Mouse (Mus musculus): ENCODE data around the gene BC107364. TPM values are rescaled to one million over a fixed set of nuclear protein-coding genes. Genes with fewer than 3 reads are reported as not detected.
A peak's percentile ranks its signal among the peaks of the same experiment; 100 is the strongest.
"Not testable (repeated sequence)": the region's sequence is repeated elsewhere in the genome, so short reads cannot be mapped to it uniquely, and the experiment has no call there.

The BC107364 gene
- polyA plus RNA-seq, 1 experiment from 2014 or later = 0.25 TPM

DNA sequence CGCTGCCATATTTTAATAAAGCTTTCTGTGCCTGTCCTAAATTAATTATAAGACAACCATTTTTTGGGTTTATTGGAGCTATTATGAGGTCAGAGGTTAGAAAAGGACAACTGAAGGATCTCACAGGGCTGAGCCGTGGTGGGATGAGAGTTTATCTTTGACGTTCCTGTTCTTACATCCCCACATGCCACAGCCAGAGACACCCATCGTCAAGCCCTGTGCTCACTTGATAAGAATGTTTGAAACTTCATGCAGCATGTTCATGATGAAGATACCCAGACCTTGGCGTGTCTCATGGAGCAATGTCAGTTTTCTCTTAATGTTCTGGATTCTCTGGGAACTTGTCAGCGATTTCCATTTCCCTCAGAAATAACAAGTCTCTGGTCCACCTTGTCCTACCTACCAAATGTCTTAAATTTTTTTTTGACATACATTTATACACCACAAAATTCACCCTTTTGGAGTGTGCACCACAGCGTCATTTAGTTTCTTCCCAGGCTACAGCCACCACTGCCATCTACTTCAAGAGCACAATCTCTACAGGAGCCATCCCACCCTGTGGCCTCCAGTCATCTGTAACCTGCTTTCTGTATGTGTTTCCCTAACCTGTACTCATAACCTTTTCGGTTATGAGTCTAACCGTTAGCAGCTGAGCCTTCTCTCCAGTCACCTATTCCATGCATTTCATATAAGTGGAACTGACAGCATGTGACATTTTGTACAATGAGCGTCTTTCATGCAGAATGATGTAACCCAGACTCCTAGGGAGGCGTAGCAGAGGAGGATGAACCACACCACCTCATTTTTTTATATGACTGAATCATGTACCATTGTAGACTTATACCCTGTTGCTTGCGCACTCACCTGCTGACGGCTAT is 22.9 kb downstream of the BC107364 start:
- H3K4me2 ChIP-seq (replicated peaks; ENCODE audit: low read depth, low read length) = no peak overlapping the region
- ATAC-seq (ENCODE audit: low FRiP score, low TSS enrichment) = no peak
- H3K9ac ChIP-seq (replicated peaks; ENCODE audit: low read length) = no peak overlapping the region
- H3K36me3 ChIP-seq (ENCODE audit: insufficient read depth, low read length) = no peaks in the 10 kb centered on the region
- no peaks in the 10 kb centered on the region for H3K9me3 ChIP-seq (ENCODE audit: low read length)
- no peak overlapping the region for H3K27ac ChIP-seq (ENCODE audit: low read length)
- H3K27me3 ChIP-seq (ENCODE audit: insufficient read depth, low read length) = peaks cover 43% of the 10 kb centered on the region
- peaks cover 3% of the 10 kb centered on the region; the same call in 1 of the 2 replicates for H3K4me1 ChIP-seq (ENCODE audit: insufficient read depth, low read length)
- no peak overlapping the region for H3K4me3 ChIP-seq (ENCODE audit: low read length)
- WGBS = 88% methylated on average over 13 of the region's 13 CpGs

DNA sequence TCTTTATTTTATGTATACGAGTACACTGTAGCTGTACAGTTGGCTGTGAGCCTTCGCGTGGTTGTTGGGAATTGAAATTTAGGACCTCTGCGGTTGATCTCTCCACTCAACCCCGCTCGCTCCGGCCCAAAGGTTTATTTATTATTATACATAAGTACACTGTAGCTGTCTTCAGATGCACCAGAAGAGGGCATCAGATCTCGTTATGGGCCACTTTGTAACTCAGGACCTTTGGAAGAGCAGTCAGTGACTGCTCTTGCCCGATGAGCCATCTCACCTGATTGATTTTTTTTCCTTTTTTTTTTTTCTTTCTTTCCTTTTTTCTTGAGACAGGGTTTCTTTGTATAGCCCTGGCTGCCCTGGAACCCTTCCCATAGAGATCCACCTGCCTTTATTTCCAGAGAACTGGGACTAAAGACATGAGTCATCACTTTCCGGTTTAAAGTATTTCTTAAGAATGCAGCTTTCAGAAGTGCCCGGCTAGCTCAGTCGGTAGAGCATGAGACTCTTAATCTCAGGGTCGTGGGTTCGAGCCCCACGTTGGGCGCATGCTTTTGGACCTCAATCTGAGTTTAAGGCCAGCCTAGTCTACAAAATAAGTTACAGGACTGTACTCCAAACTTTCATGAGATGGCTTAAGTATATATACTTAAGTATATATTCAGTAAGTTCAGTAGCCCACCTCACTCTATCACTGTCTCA is 24.2 kb downstream of the BC107364 start:
- H3K9ac ChIP-seq (replicated peaks; ENCODE audit: low read length) = no peak overlapping the region
- peak; percentile 71; the same call in 1 of the 2 replicates for ATAC-seq (ENCODE audit: low FRiP score, low TSS enrichment)
- 6% methylated on average over 16 of the region's 16 CpGs for WGBS

GRCm38 (mm10) chr3:96427311-96427710 is 24.8 kb downstream of the BC107364 start:
- Histone ChIP-seq H3K4me1 (ENCODE audit: insufficient read depth, low read length) (peaks cover 3% of the 10 kb centered on the region; the same call in 1 of the 2 replicates), H3K27me3 (ENCODE audit: insufficient read depth, low read length) (peaks cover 41% of the 10 kb centered on the region), H3K27ac (ENCODE audit: low read length) (no peak overlapping the region), H3K9ac (replicated peaks; ENCODE audit: low read length) (no peak overlapping the region), H3K9me3 (ENCODE audit: low read length) (no peaks in the 10 kb centered on the region), H3K4me2 (replicated peaks; ENCODE audit: low read depth, low read length) (peak overlapping the region; percentile 43), H3K36me3 (ENCODE audit: insufficient read depth, low read length) (no peaks in the 10 kb centered on the region), H3K4me3 (ENCODE audit: low read length) (peak overlapping the region; percentile 28)
- WGBS = 15% methylated on average over 4 of the region's 4 CpGs
- ATAC-seq (ENCODE audit: low FRiP score, low TSS enrichment) = no peak

More for the DNA sequence above, 24.2 kb downstream of the BC107364 start:
- Histone ChIP-seq H3K27me3 (ENCODE audit: insufficient read depth, low read length) (peaks cover 36% of the 10 kb centered on the region), H3K4me1 (ENCODE audit: insufficient read depth, low read length) (peaks cover 3% of the 10 kb centered on the region; the same call in 1 of the 2 replicates), H3K4me3 (ENCODE audit: low read length) (peak overlapping the region; percentile 28), H3K36me3 (ENCODE audit: insufficient read depth, low read length) (no peaks in the 10 kb centered on the region), H3K4me2 (replicated peaks; ENCODE audit: low read depth, low read length) (peak overlapping the region; percentile 43), H3K9me3 (ENCODE audit: low read length) (no peaks in the 10 kb centered on the region), H3K27ac (ENCODE audit: low read length) (no peak overlapping the region)

DNA sequence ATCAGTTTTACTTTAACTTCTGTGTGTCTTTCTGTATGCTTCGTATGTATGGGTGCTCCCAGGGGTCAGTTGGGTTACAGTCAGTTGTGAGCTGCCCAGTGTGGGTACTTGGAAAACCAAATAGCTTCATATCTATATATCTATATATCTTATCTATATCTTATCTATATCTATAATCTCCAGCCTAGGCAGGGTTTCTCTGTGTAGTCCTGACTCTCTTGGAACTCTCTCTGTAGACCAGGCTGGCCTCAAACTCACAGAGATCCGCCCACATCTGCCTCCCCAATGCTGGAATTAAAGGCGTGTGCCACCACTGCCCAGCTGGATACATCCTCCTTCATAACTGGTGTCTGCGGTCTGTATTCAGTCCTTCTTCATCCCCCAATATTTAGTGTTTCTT is 25.8 kb downstream of the BC107364 start:
- no peak for ATAC-seq (ENCODE audit: low FRiP score, low TSS enrichment)
- H3K36me3 ChIP-seq (ENCODE audit: insufficient read depth, low read length) = no peaks in the 10 kb centered on the region
- H3K4me2 ChIP-seq (replicated peaks; ENCODE audit: low read depth, low read length) = no peak overlapping the region
- H3K27ac ChIP-seq (ENCODE audit: low read length) = no peak overlapping the region
- no peak overlapping the region for H3K9ac ChIP-seq (replicated peaks; ENCODE audit: low read length)
- H3K4me1 ChIP-seq (ENCODE audit: insufficient read depth, low read length) = peaks cover 3% of the 10 kb centered on the region; the same call in 1 of the 2 replicates
- no peak overlapping the region for H3K4me3 ChIP-seq (ENCODE audit: low read length)
- 77% methylated on average over 4 of the region's 4 CpGs for WGBS
- peaks cover 39% of the 10 kb centered on the region for H3K27me3 ChIP-seq (ENCODE audit: insufficient read depth, low read length)
- H3K9me3 ChIP-seq (ENCODE audit: low read length) = no peaks in the 10 kb centered on the region

DNA sequence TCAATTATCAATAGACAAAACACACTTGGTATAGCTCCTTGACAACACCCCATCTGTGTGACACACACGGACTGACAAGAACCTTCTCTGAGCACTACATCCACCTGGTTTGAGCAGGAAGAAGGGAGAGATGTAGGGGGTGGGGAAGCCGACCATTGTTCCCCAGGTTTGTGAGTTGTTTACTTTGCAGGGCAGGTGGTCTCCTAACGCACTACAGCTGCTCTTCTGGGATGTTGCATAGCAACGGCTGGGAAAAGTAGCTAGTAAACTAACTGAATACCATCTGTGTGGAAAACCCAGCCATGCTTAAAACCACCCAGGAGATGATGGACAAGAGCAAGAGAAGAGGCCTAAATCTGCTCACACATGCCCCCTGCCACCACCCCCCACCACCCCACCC is 27.7 kb downstream of the BC107364 start:
- WGBS = 13% methylated on average over 4 of the region's 4 CpGs
- not testable (repeated sequence) for H3K9ac ChIP-seq (replicated peaks; ENCODE audit: low read length); H3K4me1 ChIP-seq (ENCODE audit: insufficient read depth, low read length)

DNA sequence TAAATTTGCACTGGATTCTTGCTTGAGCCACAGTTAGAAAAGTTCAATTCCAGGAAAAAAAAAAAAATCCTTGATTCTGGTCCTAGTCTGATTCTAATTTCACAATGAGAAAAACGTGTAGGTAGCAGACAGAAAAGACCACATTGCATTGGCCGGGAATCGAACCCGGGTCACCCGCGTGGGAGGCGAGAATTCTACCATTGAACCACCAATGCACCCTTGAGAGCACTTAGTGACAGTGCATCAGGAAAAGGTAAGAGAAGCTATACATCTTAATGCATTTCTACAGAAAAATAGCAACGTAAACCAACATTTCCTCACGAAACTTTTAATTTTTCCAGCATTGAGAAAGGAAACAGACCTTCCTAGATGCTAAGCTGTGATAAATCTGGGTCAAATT is 28.2 kb downstream of the BC107364 start:
- no peak overlapping the region for H3K4me3 ChIP-seq (ENCODE audit: low read length)
- H3K36me3 ChIP-seq (ENCODE audit: insufficient read depth, low read length) = no peaks in the 10 kb centered on the region
- peaks cover 3% of the 10 kb centered on the region; the same call in 1 of the 2 replicates for H3K4me1 ChIP-seq (ENCODE audit: insufficient read depth, low read length)
- H3K4me2 ChIP-seq (replicated peaks; ENCODE audit: low read depth, low read length) = no peak overlapping the region
- H3K9ac ChIP-seq (replicated peaks; ENCODE audit: low read length) = no peak overlapping the region
- H3K27ac ChIP-seq (ENCODE audit: low read length) = no peak overlapping the region
- no peaks in the 10 kb centered on the region for H3K9me3 ChIP-seq (ENCODE audit: low read length)
- WGBS = 23% methylated on average over 9 of the region's 9 CpGs
- H3K27me3 ChIP-seq (ENCODE audit: insufficient read depth, low read length) = peaks cover 25% of the 10 kb centered on the region
- no peak for ATAC-seq (ENCODE audit: low FRiP score, low TSS enrichment)

More for the DNA sequence above, 27.7 kb downstream of the BC107364 start:
- ATAC-seq (ENCODE audit: low FRiP score, low TSS enrichment); H3K36me3 ChIP-seq (ENCODE audit: insufficient read depth, low read length); H3K4me2 ChIP-seq (replicated peaks; ENCODE audit: low read depth, low read length); H3K27ac ChIP-seq (ENCODE audit: low read length); H3K9me3 ChIP-seq (ENCODE audit: low read length); H3K4me3 ChIP-seq (ENCODE audit: low read length): not testable (repeated sequence)
- peaks cover 27% of the 10 kb centered on the region for H3K27me3 ChIP-seq (ENCODE audit: insufficient read depth, low read length)

DNA sequence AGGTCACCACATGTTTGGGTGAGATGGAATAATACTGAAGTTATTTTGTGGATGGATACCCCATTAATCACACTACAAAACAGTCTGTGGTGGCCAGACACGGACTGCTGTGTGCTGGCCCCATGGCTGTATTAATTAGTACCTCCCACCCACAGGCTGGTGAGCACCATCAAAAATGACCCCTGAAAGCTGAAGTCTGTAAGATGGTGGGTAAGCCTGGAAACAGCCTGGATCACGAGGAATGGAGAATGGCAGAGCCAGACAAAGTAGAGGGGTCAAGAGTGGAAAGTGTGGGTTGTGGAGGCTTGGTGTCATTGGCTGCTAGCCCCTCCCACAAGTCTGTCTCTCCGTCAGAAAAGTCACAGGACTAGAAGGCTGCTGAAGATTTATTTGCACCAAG is 31.3 kb downstream of the BC107364 start:
- no peak overlapping the region for H3K9ac ChIP-seq (replicated peaks; ENCODE audit: low read length)
- H3K4me1 ChIP-seq (ENCODE audit: insufficient read depth, low read length) = no peaks in the 10 kb centered on the region
- H3K9me3 ChIP-seq (ENCODE audit: low read length) = no peaks in the 10 kb centered on the region
- H3K4me3 ChIP-seq (ENCODE audit: low read length) = no peak overlapping the region
- peaks cover 17% of the 10 kb centered on the region for H3K27me3 ChIP-seq (ENCODE audit: insufficient read depth, low read length)
- 38% methylated on average over 3 of the region's 3 CpGs for WGBS
- no peak for ATAC-seq (ENCODE audit: low FRiP score, low TSS enrichment)
- no peak overlapping the region for H3K4me2 ChIP-seq (replicated peaks; ENCODE audit: low read depth, low read length)
- H3K27ac ChIP-seq (ENCODE audit: low read length) = no peak overlapping the region
- no peaks in the 10 kb centered on the region for H3K36me3 ChIP-seq (ENCODE audit: insufficient read depth, low read length)

DNA sequence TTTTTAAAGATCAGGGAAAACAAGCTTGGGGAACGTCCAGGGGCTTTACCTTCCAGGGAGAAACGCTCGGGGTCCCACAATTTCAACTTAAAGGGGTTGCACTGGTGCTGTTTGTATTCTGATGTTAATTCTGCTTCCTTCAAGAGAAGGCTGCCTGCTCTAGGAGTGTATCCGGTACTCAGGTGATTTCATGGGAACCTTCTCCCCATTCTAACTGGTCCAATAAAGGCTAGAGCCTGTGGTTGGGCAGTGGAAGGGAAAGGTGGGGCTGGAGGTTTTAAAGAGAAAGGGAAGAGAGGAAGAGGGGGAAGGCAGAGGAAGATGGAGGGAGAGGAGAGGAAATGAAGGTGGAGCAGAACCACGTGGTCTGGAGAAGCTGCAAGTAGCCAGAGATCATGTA is 33.2 kb downstream of the BC107364 start:
- not testable (repeated sequence) for ATAC-seq (ENCODE audit: low FRiP score, low TSS enrichment); H3K4me1 ChIP-seq (ENCODE audit: insufficient read depth, low read length)

DNA sequence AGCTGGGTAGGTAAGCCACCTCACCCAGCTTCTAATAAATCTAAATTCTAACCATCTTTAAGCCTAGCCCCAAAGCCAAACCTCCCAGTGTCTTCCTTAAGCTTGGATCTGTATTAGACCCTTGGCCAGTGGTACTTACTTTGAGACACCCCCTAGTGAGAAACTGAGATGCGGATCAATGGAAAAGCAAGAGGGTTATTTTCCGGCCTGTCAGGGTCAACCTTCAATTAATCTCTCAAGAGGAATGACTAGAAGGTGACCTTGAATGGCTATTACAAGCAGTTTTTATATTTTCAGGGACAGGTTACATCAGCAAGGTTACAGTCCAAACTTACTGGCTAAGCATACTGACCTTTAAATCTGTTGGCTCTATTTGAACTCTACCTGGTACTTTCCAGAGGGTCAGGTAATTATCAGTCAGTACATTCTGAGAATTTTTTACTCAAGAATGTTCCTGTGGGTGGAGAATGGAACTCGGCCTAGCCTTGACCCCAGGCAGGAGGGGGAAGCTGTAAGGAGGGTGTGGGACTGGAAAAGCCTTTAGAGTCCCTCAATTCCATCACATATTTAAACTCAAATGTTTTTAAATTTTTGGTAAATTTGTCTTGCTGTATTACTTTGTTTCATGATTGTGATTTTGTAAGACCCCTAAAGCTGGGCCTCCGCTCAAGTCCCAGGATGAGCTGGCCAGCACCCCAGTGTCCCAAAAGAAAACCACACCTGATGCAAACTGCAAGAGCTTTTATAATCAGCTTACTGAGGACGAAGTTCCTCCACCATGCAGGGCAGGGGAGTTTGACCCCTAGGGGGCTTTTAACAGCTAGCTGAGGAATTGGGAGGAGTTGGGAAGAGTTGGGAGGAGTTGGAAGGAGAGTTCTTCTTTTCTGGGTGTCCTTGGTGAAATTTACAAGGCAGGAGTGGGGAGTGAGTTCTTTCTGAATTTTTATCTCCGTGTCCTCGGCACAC is 34.0 kb downstream of the BC107364 start:
- 71% methylated on average over 7 of the region's 7 CpGs for WGBS
- H3K4me2 ChIP-seq (replicated peaks; ENCODE audit: low read depth, low read length) = no peak overlapping the region
- no peak overlapping the region for H3K27ac ChIP-seq (ENCODE audit: low read length)
- H3K36me3 ChIP-seq (ENCODE audit: insufficient read depth, low read length) = no peaks in the 10 kb centered on the region
- ATAC-seq (ENCODE audit: low FRiP score, low TSS enrichment) = no peak
- H3K27me3 ChIP-seq (ENCODE audit: insufficient read depth, low read length) = peaks cover 10% of the 10 kb centered on the region; the same call in 1 of the 2 replicates
- no peaks in the 10 kb centered on the region for H3K9me3 ChIP-seq (ENCODE audit: low read length)
- no peaks in the 10 kb centered on the region for H3K4me1 ChIP-seq (ENCODE audit: insufficient read depth, low read length)
- H3K4me3 ChIP-seq (ENCODE audit: low read length) = no peak overlapping the region
- no peak overlapping the region for H3K9ac ChIP-seq (replicated peaks; ENCODE audit: low read length)

More for the DNA sequence above, 33.2 kb downstream of the BC107364 start:
- not testable (repeated sequence) for H3K4me3 ChIP-seq (ENCODE audit: low read length); H3K36me3 ChIP-seq (ENCODE audit: insufficient read depth, low read length); H3K4me2 ChIP-seq (replicated peaks; ENCODE audit: low read depth, low read length); H3K27ac ChIP-seq (ENCODE audit: low read length); H3K9ac ChIP-seq (replicated peaks; ENCODE audit: low read length); H3K9me3 ChIP-seq (ENCODE audit: low read length)
- WGBS = 72% methylated on average over 5 of the region's 5 CpGs
- H3K27me3 ChIP-seq (ENCODE audit: insufficient read depth, low read length) = peaks cover 14% of the 10 kb centered on the region
